Mouse (Mus musculus) cerebellum, adult (tissue): ENCODE measurements around the gene Jakmip3.

Source experiments
- ATAC-seq: cut with Nextera tagmentation; 2 replicates; pipeline ENCODE4 v1.9.2; 2017; ENCODE audit warnings: mild to moderate bottlenecking, moderate library complexity, mixed read lengths; ENCODE audit not compliant: insufficient number of reproducible peaks, low FRiP score, low TSS enrichment

Gene Jakmip3

DNA sequence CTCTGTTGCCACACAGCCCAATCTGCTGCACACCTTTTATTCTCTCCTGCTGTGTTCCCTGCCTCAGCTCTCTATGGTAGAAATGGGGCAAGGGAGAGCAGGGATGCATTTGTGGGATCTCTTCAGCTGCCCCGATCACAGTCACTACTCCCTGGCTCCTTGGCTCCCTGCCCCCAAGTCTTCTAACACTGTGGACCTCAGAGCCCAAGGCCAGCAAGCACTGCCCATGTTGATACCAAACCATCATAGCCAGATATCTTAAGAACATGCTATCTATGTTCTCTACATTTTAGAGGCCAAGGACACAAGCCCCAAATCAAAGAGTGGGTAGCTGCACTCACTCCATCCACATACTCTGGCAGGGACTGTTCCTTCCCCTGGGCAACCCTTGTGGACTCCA, 80.8 kb downstream of the Jakmip3 start:
- no peak for ATAC-seq

GRCm38 (mm10) chr7:139027136-139027535, 86.6 kb downstream of the Jakmip3 start:
- ATAC-seq: no peak

DNA sequence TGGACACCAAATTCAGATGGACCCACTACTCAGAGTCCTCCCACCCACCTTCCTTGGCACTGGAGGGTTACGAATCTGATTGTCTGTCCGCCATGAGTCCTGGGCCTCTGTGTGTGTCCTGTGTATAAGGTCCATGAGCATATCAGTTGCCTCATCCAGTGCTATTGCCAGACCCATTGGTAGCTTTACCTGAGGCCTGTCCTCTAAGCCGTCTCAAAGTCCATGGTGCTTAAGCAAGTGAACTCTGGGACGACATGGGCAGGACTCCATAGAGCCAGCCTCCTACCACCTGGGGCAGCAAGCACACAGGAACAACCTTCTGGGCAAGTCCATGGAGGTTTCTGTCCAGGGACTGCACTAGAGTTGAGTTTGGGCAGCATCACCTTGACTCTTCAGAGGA, 90.7 kb downstream of the Jakmip3 start:
- ATAC-seq: no peak

DNA sequence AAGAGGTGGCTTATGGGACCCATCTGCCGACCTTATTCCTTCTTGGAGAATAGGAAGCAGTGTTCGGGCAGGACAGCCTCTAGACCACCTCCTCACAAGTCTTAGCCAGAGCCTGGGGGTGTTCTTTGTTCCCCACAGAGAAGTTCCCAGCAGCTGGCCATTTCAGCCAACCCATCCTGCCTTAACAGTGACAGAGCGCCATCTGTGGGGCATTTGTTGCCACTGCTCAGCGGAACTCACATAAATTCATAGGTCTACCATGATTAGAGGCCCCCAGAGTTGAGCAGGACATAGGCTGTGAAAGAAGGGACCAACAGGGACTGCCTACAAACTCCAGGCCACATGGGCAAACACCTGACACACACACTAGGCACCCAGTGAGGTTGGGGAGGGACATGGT, 122.9 kb downstream of the Jakmip3 start:
- ATAC-seq: no peak

- peak; percentile 84 for ATAC-seq
These were observed 127.7 kb downstream of the Jakmip3 start for GRCm38 (mm10) chr7:139068182-139068623.

DNA sequence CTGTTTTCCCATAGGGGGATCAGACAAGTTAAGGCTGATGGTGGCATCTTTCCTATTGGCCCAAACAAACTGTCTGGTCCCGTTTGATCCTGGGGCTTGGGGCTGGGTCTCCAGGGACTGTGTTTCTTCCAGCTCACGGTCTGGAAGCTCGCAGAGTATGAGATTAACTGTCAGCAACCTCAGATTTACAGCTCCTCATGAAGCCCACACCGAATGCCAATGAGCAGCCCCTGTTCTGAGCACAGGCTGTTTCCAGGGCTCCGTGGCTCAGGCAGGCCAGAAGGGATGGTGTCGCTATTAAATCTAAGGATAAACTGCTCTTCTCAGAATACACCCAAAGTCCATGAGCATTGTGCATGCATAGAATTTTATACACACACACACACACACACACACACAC, 133.7 kb downstream of the Jakmip3 start:
- ATAC-seq: no peak

GRCm38 (mm10) chr7:139075054-139075794, 134.7 kb downstream of the Jakmip3 start:
- no peak for ATAC-seq

- ATAC-seq: peak; percentile 47; the same call in 1 of the 2 replicates
These were observed 136.8 kb downstream of the Jakmip3 start for GRCm38 (mm10) chr7:139077283-139077682.

- ATAC-seq: no peak
These were observed 137.7 kb downstream of the Jakmip3 start for GRCm38 (mm10) chr7:139078181-139078580.

DNA sequence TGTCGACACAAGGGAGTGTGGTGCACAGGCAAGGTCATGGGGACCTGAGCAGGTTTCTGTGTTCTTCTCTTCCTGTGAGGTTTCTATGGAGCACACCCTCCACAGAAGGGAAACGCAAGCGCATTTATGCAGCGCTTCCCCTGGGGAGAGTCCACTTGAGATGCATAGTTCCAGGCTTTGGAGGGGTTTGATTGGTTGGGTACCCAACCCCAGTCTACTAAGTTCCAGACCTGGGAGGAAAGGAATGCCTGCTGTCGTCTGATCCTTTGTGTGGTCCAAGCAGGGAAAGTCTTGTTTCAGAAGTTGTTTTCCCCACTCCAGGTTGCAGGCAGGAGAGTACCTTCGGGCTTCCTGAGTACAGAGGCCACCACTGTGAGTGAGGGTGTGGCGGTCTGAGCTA, 138.6 kb downstream of the Jakmip3 start:
- no peak for ATAC-seq

- ATAC-seq: no peak
These were observed 140.2 kb downstream of the Jakmip3 start for GRCm38 (mm10) chr7:139080714-139081113.

DNA sequence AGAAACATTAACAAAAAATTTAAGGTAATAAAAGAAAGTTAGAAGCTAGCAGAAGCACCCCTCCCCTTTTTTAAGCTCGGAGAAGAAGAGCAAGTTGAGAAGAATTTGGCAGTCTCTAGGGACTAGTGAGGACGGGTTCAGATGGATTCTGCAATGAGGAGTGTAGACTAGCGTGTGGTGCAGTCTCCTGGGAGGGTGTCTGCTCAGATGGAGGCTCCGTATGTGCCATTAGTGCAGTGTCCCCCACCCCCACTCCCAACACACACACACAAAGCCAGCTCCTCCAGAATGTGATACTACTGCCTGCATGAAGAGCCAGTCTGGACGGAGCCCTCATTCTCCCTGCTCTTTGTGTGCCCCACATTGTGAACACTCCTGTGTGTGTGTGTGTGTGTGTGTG, 140.6 kb downstream of the Jakmip3 start:
- no peak for ATAC-seq

- no peak for ATAC-seq
These were observed 141.8 kb downstream of the Jakmip3 start for GRCm38 (mm10) chr7:139082281-139082680.

DNA sequence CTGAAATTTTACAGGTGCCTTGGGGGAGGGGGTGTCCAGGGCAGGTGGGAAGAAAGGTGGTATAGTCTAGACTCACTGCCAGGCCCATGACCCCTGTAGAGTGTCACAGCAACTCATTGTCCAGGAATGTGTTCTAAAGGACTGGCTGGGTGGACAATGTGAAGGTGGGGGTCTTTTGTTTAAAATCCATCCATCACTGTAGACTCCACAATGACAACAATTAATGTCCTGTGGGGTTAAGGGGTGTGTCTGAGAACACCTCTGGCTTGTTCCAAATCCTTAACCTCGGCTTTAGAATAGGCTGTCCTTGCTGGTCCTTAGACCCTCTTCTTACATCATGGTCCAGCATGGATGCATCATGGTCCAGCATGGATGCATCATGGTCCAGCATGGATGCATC, 143.8 kb downstream of the Jakmip3 start:
- no peak for ATAC-seq

DNA sequence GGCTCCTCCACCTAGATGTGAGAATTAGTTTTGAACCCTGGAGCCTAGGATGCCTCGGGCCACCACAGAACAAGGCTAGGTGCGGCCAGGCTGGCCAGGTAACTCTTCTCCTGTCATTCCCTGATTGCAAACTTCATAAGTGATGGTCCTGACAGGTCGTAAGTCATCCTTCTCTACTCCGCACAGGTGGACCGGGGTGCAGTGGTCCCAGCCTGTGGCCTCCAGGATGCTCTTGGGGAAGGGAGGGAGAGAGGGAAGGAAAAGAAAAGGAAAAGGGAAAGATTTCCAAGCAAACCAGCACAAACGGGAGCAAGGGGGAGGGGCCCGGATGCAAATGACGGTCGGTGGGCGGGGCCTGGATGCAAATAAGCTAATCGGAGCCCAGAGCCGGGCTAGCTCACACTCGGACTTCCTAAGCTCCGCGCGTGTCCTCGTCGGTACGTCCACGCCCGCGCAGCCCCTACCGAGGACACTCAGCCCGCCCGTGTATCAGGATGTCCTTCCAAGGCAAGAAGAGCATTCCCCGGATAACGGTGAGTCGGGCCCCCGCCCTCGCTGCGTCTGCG, 145.2 kb downstream of the Jakmip3 start, which contains the start of gene Dpysl4:
Dpysl4 (plus strand) TSS at position 373 of the 566 bp plus-strand sequence.
- peak; percentile 73 for ATAC-seq

GRCm38 (mm10) chr7:139086195-139087158, 145.9 kb downstream of the Jakmip3 start:
- ATAC-seq: peak; percentile 28

DNA sequence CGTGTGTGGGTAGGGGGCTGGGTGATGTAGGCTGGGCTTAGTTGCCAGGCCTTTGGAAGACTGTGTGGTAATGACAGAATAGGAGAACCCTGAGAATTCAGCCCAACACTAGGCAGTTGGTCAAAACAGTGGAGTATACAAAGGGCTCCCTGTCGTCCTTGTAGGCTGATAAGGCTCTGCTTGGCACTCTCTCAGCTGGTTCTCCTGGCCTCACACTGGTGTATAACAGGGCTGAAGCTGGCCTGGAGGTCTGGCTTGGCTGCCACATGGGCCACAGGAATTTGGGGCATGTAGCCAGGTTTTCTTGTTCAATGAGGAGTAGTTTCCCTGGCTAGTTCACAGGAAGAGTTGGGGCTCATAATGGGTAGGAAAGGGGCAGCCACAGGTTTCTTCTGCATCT, 147.3 kb downstream of the Jakmip3 start:
- no peak for ATAC-seq

GRCm38 (mm10) chr7:139089892-139090874, 149.7 kb downstream of the Jakmip3 start:
- ATAC-seq: no peak

DNA sequence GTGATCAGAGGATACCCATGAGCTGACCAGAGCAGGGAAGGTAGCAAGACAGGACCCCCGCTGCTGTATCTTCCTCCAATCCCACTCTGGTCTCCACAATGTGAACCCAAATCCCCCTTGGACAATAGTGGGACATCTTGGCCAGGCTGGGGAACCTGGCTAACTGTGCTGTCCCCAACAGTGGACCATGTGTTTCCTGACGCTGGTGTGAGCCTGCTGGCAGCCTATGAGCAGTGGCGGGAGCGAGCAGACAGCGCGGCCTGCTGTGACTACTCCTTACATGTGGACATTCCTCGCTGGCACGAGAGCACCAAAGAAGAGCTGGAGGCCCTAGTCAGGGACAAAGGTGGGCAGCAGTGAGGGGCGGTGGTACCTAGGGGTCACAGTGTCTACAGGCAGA, 151.2 kb downstream of the Jakmip3 start:
- no peak for ATAC-seq

- no peak for ATAC-seq
These were observed 152.1 kb downstream of the Jakmip3 start for GRCm38 (mm10) chr7:139092676-139093075.
